Mouse (Mus musculus) myocyte (in vitro differentiated cells): ENCODE results near the gene Zfp958. TPM values are rescaled to one million over a fixed set of nuclear protein-coding genes. Genes with fewer than 3 reads are reported as not detected.

Experiments
- H3K27me3 ChIP-seq: one replicate; pipeline ENCODE4 v1.6.1; 2011; ENCODE audit not compliant: control insufficient read depth, insufficient read depth, insufficient read length
- H3K36me3 ChIP-seq: one replicate; pipeline ENCODE4 v1.6.1; 2011; ENCODE audit not compliant: control insufficient read depth, insufficient read depth
- H3K4me2 ChIP-seq: one replicate; pipeline ENCODE4 v1.6.1; 2011; ENCODE audit warnings: low read depth, control low read depth
- H3K4me3 ChIP-seq: one replicate; pipeline ENCODE4 v1.5.1; 2011; ENCODE audit warnings: mild to moderate bottlenecking, control low read depth, moderate library complexity
- H3K79me2 ChIP-seq: one replicate; pipeline ENCODE4 v1.6.1; 2011; ENCODE audit not compliant: control insufficient read depth, insufficient read depth
- H3ac ChIP-seq: one replicate; pipeline ENCODE4 v1.6.1; 2011; ENCODE audit not compliant: control insufficient read depth, insufficient read length
- CEBPB ChIP-seq: IDR thresholded peaks from 2 replicates; pipeline ENCODE4 v1.6.1; 2011; ENCODE audit warnings: mild to moderate bottlenecking, moderate library complexity; ENCODE audit not compliant: poor library complexity, insufficient read depth, severe bottlenecking
- E2F4 ChIP-seq: IDR thresholded peaks from one replicate; pipeline ENCODE4 v1.6.1; 2011; ENCODE audit warnings: mild to moderate bottlenecking, control low read depth, moderate library complexity; ENCODE audit not compliant: insufficient read depth
- MAX ChIP-seq: IDR thresholded peaks from one replicate; pipeline ENCODE4 v1.6.1; 2011; ENCODE audit warnings: low read depth, mild to moderate bottlenecking, control low read depth
- MYOD1 ChIP-seq, 3 experiments: IDR thresholded peaks; one replicate each; pipeline ENCODE4 v1.6.1; 2011; ENCODE audit warnings: control low read depth in 2 of 3, low read depth in 2 of 3, mild to moderate bottlenecking in 2 of 3, moderate library complexity in 1 of 3; ENCODE audit not compliant: insufficient read length in 2 of 3, control insufficient read depth in 1 of 3
- MYOG ChIP-seq, 3 experiments: IDR thresholded peaks; one replicate each; pipeline ENCODE4 v1.6.1; 2011; ENCODE audit warnings: control low read depth in 2 of 3, low read depth in 2 of 3, mild to moderate bottlenecking in 2 of 3; ENCODE audit not compliant: insufficient read length in 2 of 3, control insufficient read depth in 1 of 3, insufficient read depth in 1 of 3
- POLR2A ChIP-seq: IDR thresholded peaks from one replicate; pipeline ENCODE4 v1.6.1; 2011; ENCODE audit warnings: low read depth, mild to moderate bottlenecking, control low read depth, moderate library complexity; ENCODE audit not compliant: insufficient read length
- POLR2AphosphoS2 ChIP-seq: IDR thresholded peaks from one replicate; pipeline ENCODE4 v1.6.1; 2011; ENCODE audit warnings: low read depth, control low read depth; ENCODE audit not compliant: insufficient read length
- REST ChIP-seq: IDR thresholded peaks from one replicate; pipeline ENCODE4 v1.6.1; 2011; ENCODE audit warnings: mild to moderate bottlenecking, control low read depth, moderate library complexity; ENCODE audit not compliant: insufficient read depth, insufficient read length
- SRF ChIP-seq: IDR thresholded peaks from one replicate; pipeline ENCODE4 v1.6.1; 2011; ENCODE audit warnings: low read depth; ENCODE audit not compliant: control insufficient read depth, insufficient read length
- TCF12 ChIP-seq: IDR thresholded peaks from one replicate; pipeline ENCODE4 v1.6.1; 2011; ENCODE audit warnings: mild to moderate bottlenecking, control low read depth; ENCODE audit not compliant: poor library complexity, insufficient read depth, severe bottlenecking
- TCF3 ChIP-seq: IDR thresholded peaks from one replicate; pipeline ENCODE4 v1.6.1; 2011; ENCODE audit warnings: low read depth, control low read depth; ENCODE audit not compliant: insufficient read length
- USF1 ChIP-seq: IDR thresholded peaks from one replicate; pipeline ENCODE4 v1.6.1; 2011; ENCODE audit warnings: low read depth, mild to moderate bottlenecking, control low read depth, moderate library complexity
- polyA plus RNA-seq: library from polyadenylated mRNA; unstranded; fragments of >200 nt; fragmentation: generic; extraction: Trizol; gene quantifications from one replicate; pipeline ENCODE4 v1.2.1, GENCODE M21; 2012; ENCODE audit warnings: missing spikeins

The Zfp958 gene
- polyA plus RNA-seq, result 2.8 TPM

- peak within 1 kb of the TSS; percentile 97 for H3K4me3 ChIP-seq
- H3K27me3 ChIP-seq, result no peaks in the 10 kb centered on the region
- H3ac ChIP-seq, result peak within 1 kb of the TSS; percentile 96
- peak within 1 kb of the TSS; percentile 86 for H3K4me2 ChIP-seq
- no peaks in the 10 kb centered on the region for H3K36me3 ChIP-seq
- H3K79me2 ChIP-seq, result peaks cover 42% of the 10 kb centered on the region
- TF ChIP-seq USF1, result no peak
- TF ChIP-seq MAX, result no peak
- no peak for TF ChIP-seq MYOG (IDR thresholded peaks at IDR 0.05; ENCODE audit: control insufficient read depth in 1 of 3, insufficient read depth in 1 of 3, insufficient read length in 2 of 3, low read depth in 2 of 3)
- TF ChIP-seq POLR2AphosphoS2, result peak; percentile 93
- TF ChIP-seq MYOD1 (IDR thresholded peaks at IDR 0.05; ENCODE audit: control insufficient read depth in 1 of 3, insufficient read length in 2 of 3, low read depth in 2 of 3), result no peak
- no peak for TF ChIP-seq TCF3
- no peak for TF ChIP-seq E2F4
- TF ChIP-seq POLR2A, result peak; percentile 91
- TF ChIP-seq TCF12, result no peak
- TF ChIP-seq REST, result no peak
- no peak for TF ChIP-seq CEBPB
- no peak for TF ChIP-seq SRF
Measured at GRCm38 (mm10) chr8:4612932-4613853, at the start of gene Zfp958. Gene Zfp958, plus strand, starts transcription at chr8:4613167.

- Histone ChIP-seq H3K4me3 (no peak overlapping the region), H3ac (no peak overlapping the region), H3K36me3 (no peaks in the 10 kb centered on the region), H3K27me3 (peaks cover 4% of the 10 kb centered on the region), H3K4me2 (peak overlapping the region; percentile 14), H3K79me2 (no peaks in the 10 kb centered on the region)
- no peak for TF ChIP-seq POLR2A
- TF ChIP-seq TCF3, result no peak
- TF ChIP-seq USF1, result no peak
- no peak for TF ChIP-seq TCF12
- no peak for TF ChIP-seq CEBPB
- TF ChIP-seq SRF, result no peak
- no peak for TF ChIP-seq REST
Measured at GRCm38 (mm10) chr8:4581986-4582385, 31.0 kb upstream of the Zfp958 start.

- TF ChIP-seq MYOD1 (IDR thresholded peaks at IDR 0.05; ENCODE audit: control insufficient read depth in 1 of 3, insufficient read length in 2 of 3, low read depth in 2 of 3) (peak in 1 of 3 experiments; percentile 44), E2F4 (no peak)
- H3K36me3 ChIP-seq, result no peaks in the 10 kb centered on the region
- H3ac ChIP-seq, result no peak overlapping the region
- H3K79me2 ChIP-seq, result no peaks in the 10 kb centered on the region
- no peak overlapping the region for H3K4me3 ChIP-seq
- peaks cover 4% of the 10 kb centered on the region for H3K27me3 ChIP-seq
- H3K4me2 ChIP-seq, result peak overlapping the region; percentile 14
Measured at GRCm38 (mm10) chr8:4582754-4583178, 30.2 kb upstream of the Zfp958 start.

- no peak for TF ChIP-seq TCF3
- TF ChIP-seq MYOD1 (IDR thresholded peaks at IDR 0.05; ENCODE audit: control insufficient read depth in 1 of 3, insufficient read length in 2 of 3, low read depth in 2 of 3), result no peak
- TF ChIP-seq MAX, result no peak
- no peak for TF ChIP-seq SRF
- no peak for TF ChIP-seq TCF12
- no peak for TF ChIP-seq POLR2A
- no peak for TF ChIP-seq USF1
- no peak for TF ChIP-seq CEBPB
- TF ChIP-seq E2F4, result no peak
- TF ChIP-seq POLR2AphosphoS2, result no peak
- no peak for TF ChIP-seq MYOG (IDR thresholded peaks at IDR 0.05; ENCODE audit: control insufficient read depth in 1 of 3, insufficient read depth in 1 of 3, insufficient read length in 2 of 3, low read depth in 2 of 3)
- Histone ChIP-seq H3ac (no peak overlapping the region), H3K4me2 (no peak overlapping the region), H3K27me3 (peaks cover 4% of the 10 kb centered on the region), H3K79me2 (no peaks in the 10 kb centered on the region), H3K4me3 (no peak overlapping the region), H3K36me3 (no peaks in the 10 kb centered on the region)
Measured at GRCm38 (mm10) chr8:4584660-4585059, 28.3 kb upstream of the Zfp958 start.

- TF ChIP-seq MAX (no peak), TCF3 (no peak), REST (no peak), CEBPB (no peak), SRF (no peak), E2F4 (no peak), TCF12 (no peak), MYOG (IDR thresholded peaks at IDR 0.05; ENCODE audit: control insufficient read depth in 1 of 3, insufficient read depth in 1 of 3, insufficient read length in 2 of 3, low read depth in 2 of 3) (no peak), POLR2AphosphoS2 (no peak), POLR2A (no peak), USF1 (no peak), MYOD1 (IDR thresholded peaks at IDR 0.05; ENCODE audit: control insufficient read depth in 1 of 3, insufficient read length in 2 of 3, low read depth in 2 of 3) (no peak)
- Histone ChIP-seq H3K4me3 (no peak overlapping the region), H3K36me3 (no peaks in the 10 kb centered on the region), H3K4me2 (no peak overlapping the region), H3ac (no peak overlapping the region), H3K27me3 (peaks cover 4% of the 10 kb centered on the region), H3K79me2 (no peaks in the 10 kb centered on the region)
Measured at GRCm38 (mm10) chr8:4586356-4586755, 26.6 kb upstream of the Zfp958 start.
